Mouse (Mus musculus) lung, postnatal 36 days (tissue): ENCODE results near the gene Zfp69.

Source experiments
- DNase-seq: peaks from one replicate; pipeline ENCODE4 v3.0.0; 2022; ENCODE audit warnings: mixed read lengths

The Zfp69 gene

GRCm38 (mm10) chr4:120924554-120925299 lies 26.8 kb downstream of the Zfp69 start, which contains the start of gene Exo5:
Gene Exo5 (minus strand): TSS chr4:120925017.
- peak; percentile 93 for DNase-seq

- no peak for DNase-seq
Measured at GRCm38 (mm10) chr4:120921461-120921860, 30.0 kb downstream of the Zfp69 start.

GRCm38 (mm10) chr4:120914501-120914900 lies 37.0 kb downstream of the Zfp69 start:
- DNase-seq, result peak; percentile 13

- no peak for DNase-seq
Measured at GRCm38 (mm10) chr4:120913861-120914260, 37.6 kb downstream of the Zfp69 start.

GRCm38 (mm10) chr4:120913443-120913842 lies 38.1 kb downstream of the Zfp69 start:
- DNase-seq, result no peak

GRCm38 (mm10) chr4:120912866-120913265 lies 38.6 kb downstream of the Zfp69 start:
- DNase-seq, result no peak

GRCm38 (mm10) chr4:120911086-120911485 lies 40.4 kb downstream of the Zfp69 start:
- no peak for DNase-seq

- DNase-seq, result peak; percentile 70
Measured at GRCm38 (mm10) chr4:120909558-120910150, 41.8 kb downstream of the Zfp69 start.

- DNase-seq, result no peak
Measured at GRCm38 (mm10) chr4:120905644-120906043, 45.9 kb downstream of the Zfp69 start.

- no peak for DNase-seq
Measured at GRCm38 (mm10) chr4:120904533-120904932, 47.0 kb downstream of the Zfp69 start.

- no peak for DNase-seq
Measured at GRCm38 (mm10) chr4:120895810-120896584, 55.5 kb downstream of the Zfp69 start.

- no peak for DNase-seq
Measured at GRCm38 (mm10) chr4:120895226-120895625, 56.3 kb downstream of the Zfp69 start.

GRCm38 (mm10) chr4:120894584-120894983 lies 56.9 kb downstream of the Zfp69 start:
- DNase-seq, result no peak

- no peak for DNase-seq
Measured at GRCm38 (mm10) chr4:120893656-120894401, 57.7 kb downstream of the Zfp69 start.

GRCm38 (mm10) chr4:120892516-120892915 lies 59.0 kb downstream of the Zfp69 start:
- no peak for DNase-seq

- DNase-seq, result no peak
Measured at GRCm38 (mm10) chr4:120891960-120892359, 59.5 kb downstream of the Zfp69 start.

- no peak for DNase-seq
Measured at GRCm38 (mm10) chr4:120890754-120891440, 60.6 kb downstream of the Zfp69 start.

GRCm38 (mm10) chr4:120888884-120889283 lies 62.6 kb downstream of the Zfp69 start:
- no peak for DNase-seq

- DNase-seq, result peak; percentile 82
Measured at GRCm38 (mm10) chr4:120887381-120888112, 64.0 kb downstream of the Zfp69 start.

GRCm38 (mm10) chr4:120886811-120887210 lies 64.7 kb downstream of the Zfp69 start:
- DNase-seq, result no peak

- DNase-seq, result peak; percentile 17
Measured at GRCm38 (mm10) chr4:120886131-120886530, 65.4 kb downstream of the Zfp69 start.
